Mouse (Mus musculus): ENCODE measurements around the gene Samd8.

DNA sequence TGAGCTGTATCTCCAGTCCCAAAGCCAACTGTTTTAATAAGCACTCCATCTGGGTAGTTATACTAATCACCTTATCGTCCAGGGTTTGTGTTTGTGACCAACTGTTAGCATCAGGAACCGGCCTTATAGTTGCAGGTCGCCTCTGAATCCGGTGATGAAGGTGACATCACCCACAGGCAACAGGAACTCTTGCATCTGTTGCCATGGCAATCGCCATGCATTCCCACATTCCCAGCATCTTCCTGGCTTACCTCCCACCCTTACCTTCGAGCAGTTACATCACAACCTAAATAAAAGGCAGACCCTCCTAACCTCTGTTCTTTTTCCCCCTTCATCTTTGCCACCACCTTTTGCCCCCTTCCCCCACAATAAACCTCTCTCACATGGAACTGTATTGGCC is 14.3 kb downstream of the Samd8 start:
- no peak for TF ChIP-seq GATA1 (IDR thresholded peaks at IDR 0.05; ENCODE audit: low read length)
- no peak for TF ChIP-seq TAL1 (IDR thresholded peaks at IDR 0.05; ENCODE audit: low read length)
